Mouse (Mus musculus): ENCODE data around the gene Cdh12.
"Not testable (repeated sequence)": the region's sequence is repeated elsewhere in the genome, so short reads cannot be mapped to it uniquely, and the experiment has no call there.

Gene Cdh12

DNA sequence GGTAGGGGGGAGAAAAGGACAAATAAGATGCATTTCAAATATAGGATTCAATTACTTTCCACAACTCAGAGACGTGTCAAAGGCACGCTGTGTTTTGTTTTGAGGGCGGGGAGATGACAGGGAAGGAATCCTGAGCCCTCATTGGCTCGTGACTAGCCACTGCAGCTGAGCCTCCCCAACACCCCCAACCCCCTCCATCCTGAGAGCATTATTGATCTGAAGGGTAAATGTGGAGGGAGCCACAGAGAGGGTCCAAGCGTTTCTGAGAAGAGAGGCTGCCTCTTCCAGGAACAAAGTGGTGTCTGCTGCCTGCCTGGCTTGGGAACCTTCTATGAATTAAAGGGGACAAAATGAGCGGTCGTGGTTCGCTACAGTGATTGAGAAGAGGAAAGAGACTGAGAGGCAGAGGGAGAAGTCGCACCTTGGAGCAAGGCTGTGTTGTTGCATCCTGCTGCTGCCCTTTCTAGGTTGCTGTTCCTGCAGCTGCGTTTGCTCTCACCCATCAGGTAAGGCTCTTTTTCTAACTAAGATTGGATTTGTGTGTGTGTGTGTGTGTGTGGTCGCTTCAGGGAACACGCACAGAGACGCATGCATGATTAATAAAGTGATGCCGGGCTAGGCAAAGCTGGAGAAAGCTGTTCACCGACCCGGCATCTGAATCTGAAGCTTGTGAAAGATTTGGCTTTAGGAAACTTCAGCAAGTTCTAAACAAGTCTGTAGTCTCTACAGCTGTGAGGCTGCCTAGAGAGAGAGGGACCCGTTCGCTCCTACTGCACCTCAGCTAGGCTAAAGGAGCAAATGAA is at the start of gene Cdh12:
TSS of gene Cdh12 (plus strand) at position 405 of the 803 bp plus-strand sequence.
- in situ Hi-C loops (cut with MboI; ENCODE audit: unreplicated experiment in 2 of 2), result no loop called here

- in situ Hi-C loops (cut with MboI; ENCODE audit: unreplicated experiment in 2 of 2), result no loop called here
Measured at GRCm38 (mm10) chr15:20403596-20403995, 45.5 kb upstream of the Cdh12 start.

GRCm38 (mm10) chr15:20413397-20413796 is 35.7 kb upstream of the Cdh12 start:
- in situ Hi-C loops (cut with MboI; ENCODE audit: unreplicated experiment in 2 of 2), result no loop called here

DNA sequence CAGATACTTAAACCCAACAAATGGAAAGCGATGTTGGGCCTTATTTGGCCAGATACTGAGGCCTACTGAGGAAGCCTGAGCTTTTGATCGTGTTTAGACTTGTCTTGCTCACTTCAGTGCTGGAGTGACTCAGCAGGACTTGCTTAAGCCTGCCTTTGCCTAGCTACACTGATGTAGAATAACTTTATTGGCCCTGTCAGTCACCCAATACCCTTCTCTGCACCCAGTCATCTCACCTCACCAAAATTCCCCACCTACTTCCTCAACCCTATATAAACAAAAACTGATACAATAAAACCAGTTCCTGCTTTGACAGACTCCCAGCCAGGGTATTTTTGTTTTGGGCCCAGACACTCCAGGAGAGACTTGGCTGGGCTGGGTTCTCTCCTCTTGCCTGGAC is 12.7 kb upstream of the Cdh12 start:
- in situ Hi-C loops (cut with MboI; ENCODE audit: unreplicated experiment in 2 of 2), result no loop called here

- in situ Hi-C loops (cut with MboI; ENCODE audit: unreplicated experiment in 2 of 2), result no loop called here
Measured at GRCm38 (mm10) chr15:20450558-20450957, 1.5 kb downstream of the Cdh12 start.

GRCm38 (mm10) chr15:20458508-20458907 is 9.4 kb downstream of the Cdh12 start:
- in situ Hi-C loops (cut with MboI; ENCODE audit: unreplicated experiment in 2 of 2), result no loop called here

GRCm38 (mm10) chr15:20462500-20462899 is 13.4 kb downstream of the Cdh12 start:
- in situ Hi-C loops (cut with MboI; ENCODE audit: unreplicated experiment in 2 of 2), result no loop called here

DNA sequence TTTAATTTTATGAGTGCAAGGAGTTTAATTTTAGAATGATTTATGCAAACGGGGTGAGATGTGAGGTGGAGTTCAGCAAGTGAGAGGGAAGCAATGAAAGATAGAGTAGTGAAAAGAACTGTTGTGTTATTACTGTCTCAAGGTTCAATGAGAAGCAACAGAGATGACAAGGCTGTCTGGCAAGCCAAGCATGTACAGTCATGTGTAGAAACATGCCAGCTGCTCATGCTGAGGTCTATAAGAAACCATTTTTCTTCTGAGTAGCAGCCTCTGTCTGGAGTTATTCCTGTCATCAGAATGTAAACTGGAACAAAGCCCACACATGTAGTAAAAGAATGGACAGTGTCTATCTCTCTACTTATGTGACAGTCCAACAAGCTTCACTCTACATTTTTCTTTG is 14.5 kb downstream of the Cdh12 start:
- in situ Hi-C loops (cut with MboI; ENCODE audit: unreplicated experiment in 2 of 2), result no loop called here

DNA sequence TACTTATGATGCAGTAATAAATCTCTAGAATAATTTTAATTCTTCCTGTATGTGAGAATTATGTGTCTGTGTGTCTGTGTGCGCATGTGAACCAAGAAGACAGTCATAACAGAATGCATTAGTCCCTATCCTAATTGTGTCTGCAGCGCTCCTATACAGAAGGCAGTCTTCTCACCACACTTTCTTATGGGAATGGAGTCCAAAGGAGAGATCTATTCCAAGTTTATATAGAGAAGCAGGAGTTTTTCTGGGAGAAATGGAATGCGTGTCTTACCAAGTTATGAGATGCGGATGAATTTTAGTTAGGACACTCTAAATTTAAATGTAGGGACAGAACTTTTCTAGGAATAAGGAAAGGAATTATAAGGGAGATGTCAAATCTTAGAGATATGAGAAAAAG is 101.9 kb downstream of the Cdh12 start:
- in situ Hi-C loops (cut with MboI; ENCODE audit: unreplicated experiment in 2 of 2), result no loop called here

GRCm38 (mm10) chr15:20571012-20571411 is 121.9 kb downstream of the Cdh12 start:
- in situ Hi-C loops (cut with MboI; ENCODE audit: unreplicated experiment in 2 of 2), result no loop called here

GRCm38 (mm10) chr15:20582567-20583075 is 133.6 kb downstream of the Cdh12 start:
- in situ Hi-C loops (cut with MboI; ENCODE audit: unreplicated experiment in 2 of 2), result no loop called here

GRCm38 (mm10) chr15:20591599-20591998 is 142.5 kb downstream of the Cdh12 start:
- in situ Hi-C loops (cut with MboI; ENCODE audit: unreplicated experiment in 2 of 2), result no loop called here

- in situ Hi-C loops (cut with MboI; ENCODE audit: unreplicated experiment in 2 of 2), result not testable (repeated sequence)
Measured at GRCm38 (mm10) chr15:20605751-20606150, 156.7 kb downstream of the Cdh12 start.

- in situ Hi-C loops (cut with MboI; ENCODE audit: unreplicated experiment in 2 of 2), result no loop called here
Measured at GRCm38 (mm10) chr15:20634593-20634992, 185.5 kb downstream of the Cdh12 start.

- in situ Hi-C loops (cut with MboI; ENCODE audit: unreplicated experiment in 2 of 2), result no loop called here
Measured at GRCm38 (mm10) chr15:20639155-20639554, 190.1 kb downstream of the Cdh12 start.

DNA sequence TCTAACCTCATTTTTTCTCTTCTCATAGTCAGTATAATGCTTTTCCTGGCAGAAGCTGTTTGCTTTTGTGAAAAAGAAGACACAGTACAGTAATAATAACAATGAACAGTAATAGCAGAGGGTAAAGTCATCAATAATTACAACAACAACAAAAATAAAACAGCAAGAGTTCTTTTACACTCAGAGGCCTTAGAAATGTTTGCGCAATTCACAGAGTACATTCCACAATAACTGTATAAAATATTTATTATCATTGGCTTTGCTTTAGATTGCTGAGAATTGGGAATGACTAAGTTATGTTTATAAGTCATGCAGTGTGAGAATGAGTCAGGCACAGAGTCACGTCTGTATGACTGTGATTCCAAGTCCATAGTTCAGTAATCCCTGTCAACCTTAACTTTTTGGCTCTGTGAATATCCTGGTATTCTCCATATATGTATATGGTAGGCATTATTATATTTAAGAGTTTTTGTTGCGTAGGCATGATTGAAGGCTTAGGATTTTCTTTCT is 193.9 kb downstream of the Cdh12 start:
- in situ Hi-C loops (cut with MboI; ENCODE audit: unreplicated experiment in 2 of 2), result no loop called here

DNA sequence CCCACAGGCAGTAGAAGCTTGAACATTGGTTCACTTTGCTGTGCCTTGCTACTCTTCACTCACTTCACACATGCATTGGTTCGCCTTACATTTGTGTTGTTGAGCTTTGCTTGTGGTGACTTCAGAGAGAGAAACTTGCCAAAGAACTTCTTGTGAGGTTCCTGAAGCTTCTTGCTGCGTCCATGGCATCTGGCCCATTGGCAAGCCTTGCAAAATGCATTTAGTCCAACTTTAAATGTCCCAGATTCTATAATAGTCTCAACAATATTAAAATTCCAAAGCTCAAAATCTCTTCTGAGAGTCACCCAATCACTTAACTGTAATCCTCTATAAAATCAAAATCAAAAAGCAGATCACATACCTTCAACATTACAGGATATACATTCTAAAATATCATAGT is 211.2 kb downstream of the Cdh12 start:
- in situ Hi-C loops (cut with MboI; ENCODE audit: unreplicated experiment in 2 of 2), result no loop called here

GRCm38 (mm10) chr15:20666650-20667049 is 217.6 kb downstream of the Cdh12 start, which contains the start of gene Acot10:
Acot10 (minus strand) TSS chr15:20666750.
- in situ Hi-C loops (cut with MboI; ENCODE audit: unreplicated experiment in 2 of 2), result no loop called here

DNA sequence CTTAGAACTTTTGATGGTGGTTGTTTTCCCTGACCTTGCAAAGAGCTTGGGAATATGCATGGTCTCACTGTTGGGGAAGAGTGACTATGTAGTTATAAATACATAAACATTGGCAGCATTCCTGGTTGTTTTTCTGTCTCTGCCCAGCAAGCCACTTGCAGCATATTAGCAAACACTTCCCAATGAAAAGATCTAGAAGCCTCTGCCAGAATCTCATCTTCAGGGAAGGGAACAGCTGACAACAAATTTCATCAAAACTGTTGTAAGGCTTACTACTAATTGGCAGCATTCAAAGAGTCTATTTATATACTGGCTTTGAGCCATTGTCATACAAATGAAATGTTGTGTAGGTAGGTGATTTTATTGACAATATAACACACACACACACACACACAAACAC is 218.3 kb downstream of the Cdh12 start:
- in situ Hi-C loops (cut with MboI; ENCODE audit: unreplicated experiment in 2 of 2), result no loop called here

DNA sequence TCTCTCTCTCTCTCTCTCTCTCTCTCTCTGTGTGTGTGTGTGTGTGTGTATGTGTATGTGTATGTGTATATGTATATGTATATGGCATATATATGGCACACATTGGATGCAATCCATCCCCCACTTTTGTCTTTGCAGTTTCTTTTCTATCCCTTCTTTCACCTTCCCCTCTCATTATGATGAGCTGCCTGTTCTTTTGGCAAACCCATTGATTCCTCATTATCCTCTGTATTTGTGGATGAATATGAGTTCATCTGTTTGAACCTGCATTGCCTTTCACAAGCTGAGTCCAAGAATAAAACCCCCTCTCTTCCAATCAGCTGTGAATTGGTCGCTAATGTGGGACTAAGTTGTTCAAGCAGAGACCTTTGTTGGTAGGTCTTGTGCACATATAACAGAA is 218.9 kb downstream of the Cdh12 start:
- in situ Hi-C loops (cut with MboI; ENCODE audit: unreplicated experiment in 2 of 2), result no loop called here

DNA sequence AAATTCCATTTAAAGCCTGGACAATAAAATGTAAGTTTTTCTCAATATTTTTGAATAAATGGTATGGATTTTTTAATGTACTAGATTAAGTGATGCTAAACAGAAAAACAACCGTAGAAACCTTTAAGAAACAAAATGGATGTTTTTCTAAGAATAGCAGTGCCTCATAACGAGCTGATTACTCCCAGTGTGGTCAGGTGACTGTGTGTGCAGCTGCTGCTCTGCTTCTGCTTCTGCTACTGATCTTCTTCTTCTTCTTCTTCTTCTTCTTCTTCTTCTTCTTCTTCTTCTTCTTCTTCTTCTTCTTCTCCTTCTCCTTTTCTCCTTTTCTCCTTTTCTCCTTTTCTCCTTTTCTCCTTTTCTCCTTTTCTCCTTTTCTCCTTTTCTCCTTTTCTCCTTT is 220.4 kb downstream of the Cdh12 start:
- in situ Hi-C loops (cut with MboI; ENCODE audit: unreplicated experiment in 2 of 2), result not testable (repeated sequence)

GRCm38 (mm10) chr15:20682719-20683118 is 233.7 kb downstream of the Cdh12 start:
- in situ Hi-C loops (cut with MboI; ENCODE audit: unreplicated experiment in 2 of 2), result no loop called here

All from v-Abl transformed pro-B cells (cell line).